Mouse (Mus musculus) frontal cortex, adult 2 months (tissue): ENCODE measurements around the gene Kcnh1. TPM values are rescaled to one million over a fixed set of nuclear protein-coding genes. Genes with fewer than 3 reads are reported as not detected.

Source experiments
- polyA plus RNA-seq: library from polyadenylated mRNA; depleted of rRNA; stranded (reverse); fragments of >200 nt; gene quantifications from 2 replicates; pipeline ENCODE4 v1.2.3, GENCODE M21; 2012; rRNA removed

The Kcnh1 gene
- polyA plus RNA-seq, 1 experiment: 26.1 TPM

Other genes with a start within 250 kb of the Kcnh1 start
- gene Rd3, start 213.4 kb upstream of the Kcnh1 start, polyA plus RNA-seq: 2.0 and 2.6 TPM in 2 replicates
- gene Traf5, start 98.2 kb upstream of the Kcnh1 start, polyA plus RNA-seq: 10.0 and 10.4 TPM in 2 replicates
- 28.3 and 37.0 TPM in 2 replicates for gene Rcor3, start 52.7 kb upstream of the Kcnh1 start, polyA plus RNA-seq